Mouse (Mus musculus): ENCODE data around the gene Mmaa.

GRCm38 (mm10) chr8:79243422-79243821 is 51.3 kb downstream of the Mmaa start:
- no peak for TF ChIP-seq CTCF (IDR thresholded peaks at IDR 0.05; ENCODE audit: control insufficient read depth, insufficient read depth, low read length)
- TF ChIP-seq POLR2A (IDR thresholded peaks at IDR 0.05; ENCODE audit: borderline replicate concordance, control insufficient read depth, low read depth, low read length) = no peak
